Mouse (Mus musculus) stomach, embryonic 15.5 days (tissue): Measurements from ENCODE around the gene Cox17. TPM values are rescaled to one million over a fixed set of nuclear protein-coding genes. Genes with fewer than 3 reads are reported as not detected.
"Not testable (repeated sequence)": the region's sequence is repeated elsewhere in the genome, so short reads cannot be mapped to it uniquely, and the experiment has no call there.

ENCODE experiments used
- ATAC-seq: fragments of 200-750 bp; cut with Nextera tagmentation; 2 replicates; pipeline ENCODE4 v1.8.0; 2017; ENCODE audit warnings: low read depth, moderate number of reproducible peaks, moderate TSS enrichment; ENCODE audit not compliant: insufficient read depth, low FRiP score
- H3K27ac ChIP-seq: fragments of 300-500 bp; sonication (generic); 2 replicates; pipeline ENCODE4 v1.5.1; 2015; ENCODE audit warnings: mild to moderate bottlenecking, inconsistent platforms
- H3K27me3 ChIP-seq: fragments of 300-500 bp; sonication (generic); replicated peaks from 2 replicates; pipeline ENCODE4 v1.6.1; 2015; ENCODE audit warnings: inconsistent platforms
- H3K36me3 ChIP-seq: fragments of 300-500 bp; sonication (generic); 2 replicates; pipeline ENCODE4 v1.6.1; 2015; ENCODE audit warnings: inconsistent platforms
- H3K4me1 ChIP-seq: fragments of 300-500 bp; sonication (generic); 2 replicates; pipeline ENCODE4 v1.6.1; 2015; ENCODE audit warnings: inconsistent platforms
- H3K4me2 ChIP-seq: fragments of 300-500 bp; sonication (generic); 2 replicates; pipeline ENCODE4 v1.6.1; 2015; ENCODE audit warnings: mild to moderate bottlenecking, inconsistent platforms
- H3K4me3 ChIP-seq: fragments of 300-500 bp; sonication (generic); replicated peaks from 2 replicates; pipeline ENCODE4 v1.5.1; 2015; ENCODE audit warnings: inconsistent platforms
- H3K9ac ChIP-seq: fragments of 300-500 bp; sonication (generic); 2 replicates; pipeline ENCODE4 v1.6.1; 2015; ENCODE audit warnings: inconsistent platforms
- H3K9me3 ChIP-seq: fragments of 300-500 bp; sonication (generic); 2 replicates; pipeline ENCODE4 v1.6.1; 2016; ENCODE audit warnings: inconsistent platforms
- WGBS: fragments of 180-500 bp; shearing (Covaris S2); methylation state at CpG from one replicate; pipeline ENCODE4 v1.1.7; 2015; 5-methylcytosine and 5-hydroxymethylcytosine counted together
- polyA plus RNA-seq: library from polyadenylated mRNA; unstranded; fragments of >200 nt; fragmentation: Nextera tagmentation; extraction: Ambion mirVana; gene quantifications from 2 replicates; pipeline ENCODE4 v1.2.1, GENCODE M21; 2015

The Cox17 gene
- polyA plus RNA-seq, 1 experiment from 2014 or later: 181 TPM

GRCm38 (mm10) chr16:38324311-38324710 is 22.5 kb upstream of the Cox17 start:
- no peaks in the 10 kb centered on the region for H3K27me3 ChIP-seq
- no peak for ATAC-seq
- H3K4me2 ChIP-seq: no peak overlapping the region
- no peaks in the 10 kb centered on the region for H3K4me1 ChIP-seq
- H3K9me3 ChIP-seq: no peaks in the 10 kb centered on the region
- no peak overlapping the region for H3K27ac ChIP-seq
- no peak overlapping the region for H3K9ac ChIP-seq
- no peak overlapping the region for H3K4me3 ChIP-seq
- no peaks in the 10 kb centered on the region for H3K36me3 ChIP-seq
- 93% methylated on average over 15 of the region's 15 CpGs for WGBS

GRCm38 (mm10) chr16:38326778-38327397 is 19.9 kb upstream of the Cox17 start:
- no peak overlapping the region for H3K4me3 ChIP-seq
- 86% methylated on average over 11 of the region's 11 CpGs for WGBS
- H3K9me3 ChIP-seq: no peaks in the 10 kb centered on the region
- no peak for ATAC-seq
- H3K4me1 ChIP-seq: no peaks in the 10 kb centered on the region
- H3K27me3 ChIP-seq: no peaks in the 10 kb centered on the region
- no peaks in the 10 kb centered on the region for H3K36me3 ChIP-seq
- no peak overlapping the region for H3K27ac ChIP-seq
- H3K9ac ChIP-seq: no peak overlapping the region
- no peak overlapping the region for H3K4me2 ChIP-seq

GRCm38 (mm10) chr16:38329340-38329739 is 17.5 kb upstream of the Cox17 start:
- H3K4me1 ChIP-seq: no peaks in the 10 kb centered on the region
- H3K4me3 ChIP-seq: no peak overlapping the region
- no peak overlapping the region for H3K27ac ChIP-seq
- no peaks in the 10 kb centered on the region for H3K27me3 ChIP-seq
- whole genome bisulfite sequencing: 83% methylated on average over 3 of the region's 3 CpGs
- H3K36me3 ChIP-seq: no peaks in the 10 kb centered on the region
- no peak for ATAC-seq
- H3K4me2 ChIP-seq: no peak overlapping the region
- H3K9me3 ChIP-seq: no peaks in the 10 kb centered on the region
- no peak overlapping the region for H3K9ac ChIP-seq

DNA sequence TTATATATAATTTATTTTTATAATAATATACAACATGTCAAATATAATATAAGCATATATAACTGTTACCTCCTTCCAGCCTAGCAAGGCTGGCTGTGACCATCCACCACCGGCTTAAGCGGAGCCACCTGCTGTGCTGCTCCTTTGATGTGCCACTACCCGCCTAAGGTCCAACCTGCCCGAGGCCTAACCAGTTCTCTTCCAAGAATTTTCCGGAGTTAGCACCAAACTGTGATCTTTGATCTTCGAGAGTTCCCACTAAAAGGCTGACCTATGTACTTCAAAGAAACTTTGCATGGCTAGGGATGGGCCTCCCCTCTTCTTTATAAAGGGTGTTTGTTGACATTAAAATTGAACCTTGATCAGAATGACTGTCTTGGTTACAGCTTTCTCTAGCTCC is 12.4 kb upstream of the Cox17 start:
- H3K4me1 ChIP-seq: no peaks in the 10 kb centered on the region
- no peak overlapping the region for H3K4me2 ChIP-seq
- 27% methylated on average over 6 of the region's 6 CpGs for WGBS
- no peak overlapping the region for H3K9ac ChIP-seq
- no peaks in the 10 kb centered on the region for H3K27me3 ChIP-seq
- ATAC-seq: no peak
- no peaks in the 10 kb centered on the region for H3K9me3 ChIP-seq
- H3K36me3 ChIP-seq: no peaks in the 10 kb centered on the region
- no peak overlapping the region for H3K27ac ChIP-seq
- H3K4me3 ChIP-seq: no peak overlapping the region

GRCm38 (mm10) chr16:38338077-38338476 is 8.7 kb upstream of the Cox17 start:
- H3K36me3 ChIP-seq: not testable (repeated sequence)

GRCm38 (mm10) chr16:38341396-38342324 is 5.1 kb upstream of the Cox17 start, which contains the start of gene Maats1:
Gene Maats1 (minus strand): TSS chr16:38342143.
- peaks cover 8% of the 10 kb centered on the region for H3K4me1 ChIP-seq
- H3K36me3 ChIP-seq: no peaks in the 10 kb centered on the region
- 12% methylated on average over 30 of the region's 30 CpGs for WGBS
- H3K4me3 ChIP-seq: peak within 1 kb of the TSS; percentile 35
- no peaks in the 10 kb centered on the region for H3K9me3 ChIP-seq
- ATAC-seq: peak; percentile 82
- no peak within 1 kb of the TSS for H3K9ac ChIP-seq
- H3K27ac ChIP-seq: no peak within 1 kb of the TSS
- peak within 1 kb of the TSS; percentile 74 for H3K4me2 ChIP-seq
- no peaks in the 10 kb centered on the region for H3K27me3 ChIP-seq

More at GRCm38 (mm10) chr16:38338077-38338476, 8.7 kb upstream of the Cox17 start:
- not testable (repeated sequence) for H3K4me3 ChIP-seq, H3K4me1 ChIP-seq, H3K4me2 ChIP-seq, H3K9ac ChIP-seq, ATAC-seq, H3K27me3 ChIP-seq, H3K27ac ChIP-seq, H3K9me3 ChIP-seq
- WGBS: 83% methylated on average over 4 of the region's 4 CpGs

GRCm38 (mm10) chr16:38344941-38345725 is 1.7 kb upstream of the Cox17 start:
- H3K4me2 ChIP-seq: no peak overlapping the region
- no peaks in the 10 kb centered on the region for H3K27me3 ChIP-seq
- H3K36me3 ChIP-seq: no peaks in the 10 kb centered on the region
- peaks cover 16% of the 10 kb centered on the region for H3K4me1 ChIP-seq
- no peak for ATAC-seq
- H3K4me3 ChIP-seq: no peak overlapping the region
- no peak overlapping the region for H3K27ac ChIP-seq
- no peaks in the 10 kb centered on the region for H3K9me3 ChIP-seq
- H3K9ac ChIP-seq: no peak overlapping the region
- 65% methylated on average over 3 of the region's 3 CpGs for WGBS

- Histone ChIP-seq H3K4me2 (peak overlapping the region; percentile 62), H3K36me3 (0 out of 2 replicates have a peak, but pooled peaks cover 5% of the 10 kb centered on the region), H3K27me3 (no peaks in the 10 kb centered on the region), H3K9ac (peak overlapping the region; percentile 81; the same call in 1 of the 2 replicates), H3K4me1 (peaks cover 7% of the 10 kb centered on the region; the same call in 1 of the 2 replicates), H3K4me3 (peak overlapping the region; percentile 90), H3K27ac (no peak overlapping the region), H3K9me3 (no peaks in the 10 kb centered on the region)
- ATAC-seq: no peak
- WGBS: 55% methylated on average over 6 of the region's 6 CpGs
Observed at GRCm38 (mm10) chr16:38347588-38347987, 797 bp downstream of the Cox17 start.

GRCm38 (mm10) chr16:38348217-38348761 is 1.5 kb downstream of the Cox17 start:
- H3K4me2 ChIP-seq: peak overlapping the region; percentile 62; the same call in 1 of the 2 replicates
- ATAC-seq: no peak
- H3K4me1 ChIP-seq: peaks cover 7% of the 10 kb centered on the region; the same call in 1 of the 2 replicates
- no peak overlapping the region for H3K9ac ChIP-seq
- no peaks in the 10 kb centered on the region for H3K27me3 ChIP-seq
- H3K27ac ChIP-seq: no peak overlapping the region
- 87% methylated on average over 9 of the region's 9 CpGs for WGBS
- H3K9me3 ChIP-seq: no peaks in the 10 kb centered on the region
- H3K4me3 ChIP-seq: no peak overlapping the region
- H3K36me3 ChIP-seq: 0 out of 2 replicates have a peak, but pooled peaks cover 5% of the 10 kb centered on the region

- Histone ChIP-seq H3K4me1 (peaks cover 7% of the 10 kb centered on the region; the same call in 1 of the 2 replicates), H3K4me3 (no peak overlapping the region), H3K27me3 (no peaks in the 10 kb centered on the region), H3K36me3 (0 out of 2 replicates have a peak, but pooled peaks cover 9% of the 10 kb centered on the region), H3K4me2 (no peak overlapping the region), H3K27ac (no peak overlapping the region), H3K9me3 (no peaks in the 10 kb centered on the region), H3K9ac (no peak overlapping the region)
- ATAC-seq: no peak
- WGBS: 88% methylated on average over 2 of the region's 2 CpGs
Observed at GRCm38 (mm10) chr16:38349881-38350280, 3.1 kb downstream of the Cox17 start.

GRCm38 (mm10) chr16:38350361-38350855 is 3.6 kb downstream of the Cox17 start:
- no peak overlapping the region for H3K4me3 ChIP-seq
- no peak overlapping the region for H3K4me2 ChIP-seq
- no peaks in the 10 kb centered on the region for H3K9me3 ChIP-seq
- ATAC-seq: peak; percentile 63
- H3K27me3 ChIP-seq: no peaks in the 10 kb centered on the region
- H3K36me3 ChIP-seq: 0 out of 2 replicates have a peak, but pooled peaks cover 9% of the 10 kb centered on the region
- no peak overlapping the region; the same call in 1 of the 2 replicates for H3K27ac ChIP-seq
- 51% methylated on average over 7 of the region's 7 CpGs for WGBS
- H3K4me1 ChIP-seq: peaks cover 7% of the 10 kb centered on the region; the same call in 1 of the 2 replicates
- no peak overlapping the region for H3K9ac ChIP-seq
